ENCODE assay signal across 27 mouse cellular contexts in the genomic region with DNA sequence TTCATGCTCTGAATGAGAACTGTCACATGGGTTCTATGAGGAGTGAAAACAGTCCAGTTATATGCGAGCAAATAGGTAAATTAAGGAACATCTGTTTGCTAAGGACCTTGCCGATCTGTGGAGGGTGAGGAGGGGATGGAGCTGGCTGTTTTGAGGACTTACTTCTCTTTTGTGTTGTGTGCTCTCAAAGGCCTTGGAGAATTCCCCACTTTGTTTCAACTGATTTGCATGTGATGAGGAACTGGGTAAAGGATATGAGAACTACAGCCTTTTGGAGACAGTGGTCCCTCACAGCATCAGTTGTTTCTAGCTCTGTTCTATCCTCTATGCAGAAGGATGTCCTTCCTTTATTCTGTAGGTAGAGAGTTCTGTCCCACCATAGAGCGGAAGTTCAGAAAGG. TPM values are rescaled to one million over a fixed set of nuclear protein-coding genes. Genes with fewer than 3 reads are reported as not detected.
A peak's percentile ranks its signal among the peaks of the same experiment; 100 is the strongest.
DNase-seq lines count a peak whose midpoint lies in the region; ATAC-seq and TF ChIP-seq lines count a peak whose summit lies in the region.
"Had no signal": no experiment of that assay in that cellular context is flagged by ENCODE, and none has a peak within 500 bp of the region (broad histone marks: within the 10 kb centered on the region; RNA-seq: fewer than 3 reads in every experiment).

No protein-coding gene starts in this region.

- no peak overlapping the region for H3K27ac ChIP-seq in gastrocnemius, adult 2 months
- H3K27ac ChIP-seq: embryonic facial prominence, embryonic 13.5 days; embryonic facial prominence, embryonic 15.5 days; forebrain, embryonic 10.5 days; forebrain, embryonic 12.5 days had no signal

- intact Hi-C loops in gastrocnemius, adult 2 months (cut with DNase I) = no loop called here

- no peak for TF ChIP-seq CTCF in gastrocnemius, adult 2 months (IDR thresholded peaks at IDR 0.05)

- DNase-seq in spleen, postnatal 36 days (ENCODE audit: low spot score in 2 of 2) = peak; percentile 14 to 30
- DNase-seq in spleen, adult 18-20 months = no peak
- DNase-seq in B cell, adult 2 months = peak; percentile 18 to 20
- no peak for DNase-seq in gastrocnemius, adult 2 months
- DNase-seq in cerebellum, adult 8-10 months = no peak
- no peak for DNase-seq in ovary, postnatal 14 days (ENCODE audit: low spot score)
- DNase-seq: adrenal gland, adult 8-10 months; adrenal gland, postnatal 14 days; adrenal gland, postnatal 36 days; cerebellum, adult 11-12 months; cerebellum, adult 2 months; cerebellum, adult 9-11 months; cerebellum, postnatal 14 days; cerebellum, postnatal 36 days; embryo, embryonic 11 days had no signal

- ATAC-seq in neutrophil, adult 5-6 weeks (ENCODE audit: extremely low read depth, insufficient number of reproducible peaks, low FRiP score, poor library complexity, severe bottlenecking) = 0 out of 2 replicates have a peak, but pooled peaks have one; percentile 23
- ATAC-seq: activated CD4-positive, CD25-positive, alpha-beta regulatory T cell, adult 4 months; forebrain, embryonic 14.5 days; forebrain, embryonic 16.5 days; Patski had no signal

- no peak overlapping the region for H3K4me3 ChIP-seq in gastrocnemius, adult 2 months
- H3K4me3 ChIP-seq: embryonic facial prominence, embryonic 13.5 days; embryonic facial prominence, embryonic 15.5 days; erythroblast, embryonic 14.5 days; forebrain, embryonic 10.5 days; forebrain, embryonic 12.5 days had no signal

RNA-seq across cellular contexts. Expression of a gene that starts 10.7 kb away (rescaled TPM):
- not detected in 2 replicates for total RNA-seq in neutrophil, adult 5-6 weeks (2017)
- total RNA-seq in gastrocnemius, adult 2 months (2021) = 1,000 to 10,000 TPM; 1,238 to 3,712 TPM
- total RNA-seq: adrenal gland, adult 8-10 months; adrenal gland, postnatal 14 days; common myeloid progenitor, adult 5-6 weeks had no signal

RNA-seq across cellular contexts. Expression of a gene that starts 39.7 kb away (rescaled TPM):
- total RNA-seq in neutrophil, adult 5-6 weeks (2017) = not detected in 2 replicates
- 1,000 to 10,000 TPM; 1,466 to 5,880 TPM for total RNA-seq in gastrocnemius, adult 2 months (2021)
- total RNA-seq: common myeloid progenitor, adult 5-6 weeks; G1E had no signal

Comparison
In these comparisons a context has a peak if more than half of its experiments do, and no peak if none do; other contexts are left out.
1. DNase-seq: peak in spleen, postnatal 36 days (2 of 2) and B cell, adult 2 months (2 of 2); none in spleen, adult 18-20 months (0 of 2), gastrocnemius, adult 2 months (single experiment), cerebellum, adult 8-10 months (single experiment) and ovary, postnatal 14 days (single experiment).
2. RNA of a gene that starts 10.7 kb away (total RNA-seq): 1,238 to 3,712 TPM in gastrocnemius, adult 2 months; not detected in neutrophil, adult 5-6 weeks; every median in the first group is over 1,000 times any median in the second.
3. RNA of a gene that starts 39.7 kb away (total RNA-seq): 1,466 to 5,880 TPM in gastrocnemius, adult 2 months; not detected in neutrophil, adult 5-6 weeks; every median in the first group is over 1,000 times any median in the second.